Mouse (Mus musculus): Measurements from ENCODE around the gene Mrps27. TPM values are rescaled to one million over a fixed set of nuclear protein-coding genes. Genes with fewer than 3 reads are reported as not detected.

The Mrps27 gene
- polyA plus RNA-seq, 1 experiment from 2014 or later, result 76.1 TPM

GRCm38 (mm10) chr13:99447403-99448199 lies 103.0 kb downstream of the Mrps27 start:
- ATAC-seq, result no peak; the same call in 1 of the 2 replicates

GRCm38 (mm10) chr13:99448278-99448677 lies 103.7 kb downstream of the Mrps27 start:
- H3K9me3 ChIP-seq (ENCODE audit: control insufficient read depth, low read length), result no peaks in the 10 kb centered on the region
- no peak for ATAC-seq
- 68% methylated on average over 4 of the region's 4 CpGs for WGBS
- 0 out of 2 replicates have a peak, but pooled peaks cover 5% of the 10 kb centered on the region for H3K4me1 ChIP-seq (ENCODE audit: control insufficient read depth, insufficient read depth, low read length)
- H3K4me2 ChIP-seq (ENCODE audit: low read depth, low read length), result no peak overlapping the region
- no peak overlapping the region for H3K27ac ChIP-seq (ENCODE audit: low read length)
- H3K4me3 ChIP-seq (ENCODE audit: low read length), result no peak overlapping the region
- H3K36me3 ChIP-seq (ENCODE audit: control insufficient read depth, insufficient read depth, low read length), result no peaks in the 10 kb centered on the region; the same call in 1 of the 2 replicates
- H3K27me3 ChIP-seq (replicated peaks; ENCODE audit: control insufficient read depth, insufficient read depth, low read length), result no peaks in the 10 kb centered on the region
- no peak overlapping the region for H3K9ac ChIP-seq (ENCODE audit: low read depth, low read length)

More at GRCm38 (mm10) chr13:99447403-99448199, 103.0 kb downstream of the Mrps27 start:
- Histone ChIP-seq H3K4me1 (ENCODE audit: control insufficient read depth, insufficient read depth, low read length) (0 out of 2 replicates have a peak, but pooled peaks cover 5% of the 10 kb centered on the region), H3K27ac (ENCODE audit: low read length) (no peak overlapping the region), H3K9me3 (ENCODE audit: control insufficient read depth, low read length) (no peaks in the 10 kb centered on the region), H3K27me3 (replicated peaks; ENCODE audit: control insufficient read depth, insufficient read depth, low read length) (no peaks in the 10 kb centered on the region), H3K4me2 (ENCODE audit: low read depth, low read length) (no peak overlapping the region), H3K9ac (ENCODE audit: low read depth, low read length) (peak overlapping the region; percentile 24; the same call in 1 of the 2 replicates), H3K36me3 (ENCODE audit: control insufficient read depth, insufficient read depth, low read length) (no peaks in the 10 kb centered on the region; the same call in 1 of the 2 replicates), H3K4me3 (ENCODE audit: low read length) (no peak overlapping the region)
- WGBS, result 62% methylated on average over 11 of the region's 11 CpGs

- ATAC-seq, result no peak
- Histone ChIP-seq H3K27me3 (replicated peaks; ENCODE audit: control insufficient read depth, insufficient read depth, low read length) (no peaks in the 10 kb centered on the region), H3K36me3 (ENCODE audit: control insufficient read depth, insufficient read depth, low read length) (no peaks in the 10 kb centered on the region; the same call in 1 of the 2 replicates), H3K27ac (ENCODE audit: low read length) (no peak overlapping the region), H3K4me3 (ENCODE audit: low read length) (no peak overlapping the region), H3K9ac (ENCODE audit: low read depth, low read length) (no peak overlapping the region), H3K9me3 (ENCODE audit: control insufficient read depth, low read length) (no peaks in the 10 kb centered on the region), H3K4me1 (ENCODE audit: control insufficient read depth, insufficient read depth, low read length) (0 out of 2 replicates have a peak, but pooled peaks cover 5% of the 10 kb centered on the region), H3K4me2 (ENCODE audit: low read depth, low read length) (no peak overlapping the region)
- WGBS, result 73% methylated on average over 4 of the region's 4 CpGs
Measured at GRCm38 (mm10) chr13:99449547-99449946, 105.0 kb downstream of the Mrps27 start.

GRCm38 (mm10) chr13:99450766-99451165 lies 106.2 kb downstream of the Mrps27 start:
- no peak overlapping the region for H3K9ac ChIP-seq (ENCODE audit: low read depth, low read length)
- no peak overlapping the region for H3K27ac ChIP-seq (ENCODE audit: low read length)
- ATAC-seq, result no peak
- H3K36me3 ChIP-seq (ENCODE audit: control insufficient read depth, insufficient read depth, low read length), result no peaks in the 10 kb centered on the region; the same call in 1 of the 2 replicates
- H3K9me3 ChIP-seq (ENCODE audit: control insufficient read depth, low read length), result no peaks in the 10 kb centered on the region
- no peaks in the 10 kb centered on the region for H3K27me3 ChIP-seq (replicated peaks; ENCODE audit: control insufficient read depth, insufficient read depth, low read length)
- H3K4me1 ChIP-seq (ENCODE audit: control insufficient read depth, insufficient read depth, low read length), result 0 out of 2 replicates have a peak, but pooled peaks cover 5% of the 10 kb centered on the region
- H3K4me2 ChIP-seq (ENCODE audit: low read depth, low read length), result no peak overlapping the region
- 78% methylated on average over 7 of the region's 7 CpGs for WGBS
- H3K4me3 ChIP-seq (ENCODE audit: low read length), result no peak overlapping the region

GRCm38 (mm10) chr13:99451276-99451675 lies 106.7 kb downstream of the Mrps27 start:
- Histone ChIP-seq H3K27me3 (replicated peaks; ENCODE audit: control insufficient read depth, insufficient read depth, low read length) (no peaks in the 10 kb centered on the region), H3K4me2 (ENCODE audit: low read depth, low read length) (no peak overlapping the region), H3K9me3 (ENCODE audit: control insufficient read depth, low read length) (no peaks in the 10 kb centered on the region), H3K36me3 (ENCODE audit: control insufficient read depth, insufficient read depth, low read length) (no peaks in the 10 kb centered on the region), H3K27ac (ENCODE audit: low read length) (no peak overlapping the region), H3K4me1 (ENCODE audit: control insufficient read depth, insufficient read depth, low read length) (0 out of 2 replicates have a peak, but pooled peaks cover 5% of the 10 kb centered on the region), H3K4me3 (ENCODE audit: low read length) (no peak overlapping the region), H3K9ac (ENCODE audit: low read depth, low read length) (no peak overlapping the region)
- ATAC-seq, result no peak
- WGBS, result 76% methylated on average over 5 of the region's 5 CpGs

GRCm38 (mm10) chr13:99452444-99452843 lies 107.9 kb downstream of the Mrps27 start:
- Histone ChIP-seq H3K36me3 (ENCODE audit: control insufficient read depth, insufficient read depth, low read length) (no peaks in the 10 kb centered on the region), H3K4me1 (ENCODE audit: control insufficient read depth, insufficient read depth, low read length) (0 out of 2 replicates have a peak, but pooled peaks cover under 1% of the 10 kb centered on the region), H3K9ac (ENCODE audit: low read depth, low read length) (no peak overlapping the region), H3K9me3 (ENCODE audit: control insufficient read depth, low read length) (no peaks in the 10 kb centered on the region), H3K4me2 (ENCODE audit: low read depth, low read length) (no peak overlapping the region), H3K4me3 (ENCODE audit: low read length) (no peak overlapping the region), H3K27me3 (replicated peaks; ENCODE audit: control insufficient read depth, insufficient read depth, low read length) (no peaks in the 10 kb centered on the region), H3K27ac (ENCODE audit: low read length) (no peak overlapping the region)
- WGBS, result 80% methylated on average over 3 of the region's 3 CpGs
- ATAC-seq, result no peak

- Histone ChIP-seq H3K36me3 (ENCODE audit: control insufficient read depth, insufficient read depth, low read length) (no peaks in the 10 kb centered on the region), H3K4me2 (ENCODE audit: low read depth, low read length) (no peak overlapping the region), H3K4me3 (ENCODE audit: low read length) (no peak overlapping the region), H3K27ac (ENCODE audit: low read length) (no peak overlapping the region), H3K27me3 (replicated peaks; ENCODE audit: control insufficient read depth, insufficient read depth, low read length) (no peaks in the 10 kb centered on the region), H3K9ac (ENCODE audit: low read depth, low read length) (no peak overlapping the region), H3K9me3 (ENCODE audit: control insufficient read depth, low read length) (no peaks in the 10 kb centered on the region), H3K4me1 (ENCODE audit: control insufficient read depth, insufficient read depth, low read length) (no peaks in the 10 kb centered on the region)
- 78% methylated on average over 7 of the region's 7 CpGs for WGBS
- ATAC-seq, result no peak
Measured at GRCm38 (mm10) chr13:99454977-99455376, 110.4 kb downstream of the Mrps27 start.

- Histone ChIP-seq H3K36me3 (ENCODE audit: control insufficient read depth, insufficient read depth, low read length) (no peaks in the 10 kb centered on the region), H3K27ac (ENCODE audit: low read length) (no peak overlapping the region), H3K4me3 (ENCODE audit: low read length) (no peak overlapping the region), H3K9me3 (ENCODE audit: control insufficient read depth, low read length) (no peaks in the 10 kb centered on the region), H3K27me3 (replicated peaks; ENCODE audit: control insufficient read depth, insufficient read depth, low read length) (no peaks in the 10 kb centered on the region), H3K4me2 (ENCODE audit: low read depth, low read length) (no peak overlapping the region), H3K4me1 (ENCODE audit: control insufficient read depth, insufficient read depth, low read length) (no peaks in the 10 kb centered on the region), H3K9ac (ENCODE audit: low read depth, low read length) (no peak overlapping the region)
- WGBS, result 69% methylated on average over 12 of the region's 12 CpGs
- no peak for ATAC-seq
Measured at GRCm38 (mm10) chr13:99458658-99459386, 114.2 kb downstream of the Mrps27 start.

GRCm38 (mm10) chr13:99459612-99460011 lies 115.0 kb downstream of the Mrps27 start:
- Histone ChIP-seq H3K4me2 (ENCODE audit: low read depth, low read length) (no peak overlapping the region), H3K4me3 (ENCODE audit: low read length) (no peak overlapping the region), H3K9me3 (ENCODE audit: control insufficient read depth, low read length) (no peaks in the 10 kb centered on the region), H3K36me3 (ENCODE audit: control insufficient read depth, insufficient read depth, low read length) (no peaks in the 10 kb centered on the region), H3K27ac (ENCODE audit: low read length) (no peak overlapping the region), H3K9ac (ENCODE audit: low read depth, low read length) (no peak overlapping the region), H3K27me3 (replicated peaks; ENCODE audit: control insufficient read depth, insufficient read depth, low read length) (no peaks in the 10 kb centered on the region), H3K4me1 (ENCODE audit: control insufficient read depth, insufficient read depth, low read length) (no peaks in the 10 kb centered on the region)
- 81% methylated on average over 4 of the region's 4 CpGs for WGBS
- ATAC-seq, result no peak
